Mouse (Mus musculus) hindbrain, embryonic 12.5 days (tissue): Measurements from ENCODE around the gene Csk. TPM values are rescaled to one million over a fixed set of nuclear protein-coding genes. Genes with fewer than 3 reads are reported as not detected.

ENCODE experiments used
- ATAC-seq: fragments of 200-750 bp; cut with Nextera tagmentation; 2 replicates; pipeline ENCODE4 v1.8.0; 2017; ENCODE audit warnings: moderate TSS enrichment; ENCODE audit not compliant: low FRiP score
- H3K27ac ChIP-seq: fragments of 300-500 bp; sonication (generic); 2 replicates; pipeline ENCODE4 v1.5.1; 2016; ENCODE audit warnings: mild to moderate bottlenecking
- H3K27me3 ChIP-seq: fragments of 300-500 bp; sonication (generic); 2 replicates; pipeline ENCODE4 v1.6.1; 2016; ENCODE audit warnings: mild to moderate bottlenecking
- H3K36me3 ChIP-seq: fragments of 300-500 bp; sonication (generic); 2 replicates; pipeline ENCODE4 v1.6.1; 2016; ENCODE audit warnings: mild to moderate bottlenecking
- H3K4me1 ChIP-seq: fragments of 300-500 bp; sonication (generic); 2 replicates; pipeline ENCODE4 v1.6.1; 2016
- H3K4me2 ChIP-seq: fragments of 300-500 bp; sonication (generic); replicated peaks from 2 replicates; pipeline ENCODE4 v1.6.1; 2016; ENCODE audit warnings: mild to moderate bottlenecking
- H3K4me3 ChIP-seq: fragments of 300-500 bp; sonication (generic); 2 replicates; pipeline ENCODE4 v1.5.1; 2016; ENCODE audit warnings: mild to moderate bottlenecking
- H3K9ac ChIP-seq: fragments of 300-500 bp; sonication (generic); 2 replicates; pipeline ENCODE4 v1.6.1; 2016; ENCODE audit warnings: mild to moderate bottlenecking, moderate library complexity
- H3K9me3 ChIP-seq: fragments of 300-500 bp; sonication (generic); replicated peaks from 2 replicates; pipeline ENCODE4 v1.6.1; 2016; ENCODE audit warnings: mild to moderate bottlenecking
- WGBS: fragments of 180-500 bp; shearing (Covaris S2); methylation state at CpG from one replicate; pipeline ENCODE4 v1.1.7; 2016; 5-methylcytosine and 5-hydroxymethylcytosine counted together
- polyA plus RNA-seq: library from polyadenylated mRNA; unstranded; fragments of >200 nt; fragmentation: Nextera tagmentation; extraction: Ambion mirVana; gene quantifications from 2 replicates; pipeline ENCODE4 v1.2.1, GENCODE M21; 2016

Csk gene
- polyA plus RNA-seq, 1 experiment from 2014 or later, result 41.6 TPM

GRCm38 (mm10) chr9:57671037-57671436, 17.6 kb upstream of the Csk start:
- Histone ChIP-seq H3K4me1 (no peaks in the 10 kb centered on the region), H3K36me3 (no peaks in the 10 kb centered on the region), H3K4me3 (no peak overlapping the region), H3K27ac (no peak overlapping the region), H3K27me3 (no peaks in the 10 kb centered on the region), H3K9ac (no peak overlapping the region), H3K4me2 (no peak overlapping the region), H3K9me3 (no peaks in the 10 kb centered on the region)
- no peak for ATAC-seq
- 93% methylated on average over 4 of the region's 4 CpGs for WGBS

GRCm38 (mm10) chr9:57669566-57669965, 16.1 kb upstream of the Csk start:
- Histone ChIP-seq H3K4me1 (no peaks in the 10 kb centered on the region), H3K4me2 (no peak overlapping the region), H3K36me3 (no peaks in the 10 kb centered on the region), H3K27me3 (no peaks in the 10 kb centered on the region), H3K4me3 (no peak overlapping the region), H3K9ac (no peak overlapping the region), H3K27ac (no peak overlapping the region), H3K9me3 (no peaks in the 10 kb centered on the region)
- WGBS, result 77% methylated on average over 3 of the region's 3 CpGs
- no peak for ATAC-seq

- Histone ChIP-seq H3K4me1 (no peaks in the 10 kb centered on the region), H3K27me3 (no peaks in the 10 kb centered on the region), H3K4me3 (no peak overlapping the region), H3K27ac (no peak overlapping the region), H3K4me2 (no peak overlapping the region), H3K36me3 (no peaks in the 10 kb centered on the region), H3K9ac (no peak overlapping the region), H3K9me3 (no peaks in the 10 kb centered on the region)
- ATAC-seq, result no peak
- 50% methylated on average over 1 of the region's 1 CpGs for whole genome bisulfite sequencing
Measured at GRCm38 (mm10) chr9:57668277-57668676, 14.8 kb upstream of the Csk start.

GRCm38 (mm10) chr9:57667817-57668216, 14.4 kb upstream of the Csk start:
- Histone ChIP-seq H3K4me1 (no peaks in the 10 kb centered on the region), H3K27ac (no peak overlapping the region), H3K4me2 (no peak overlapping the region), H3K36me3 (no peaks in the 10 kb centered on the region), H3K27me3 (no peaks in the 10 kb centered on the region), H3K9ac (no peak overlapping the region), H3K9me3 (no peaks in the 10 kb centered on the region), H3K4me3 (no peak overlapping the region)
- 49% methylated on average over 11 of the region's 11 CpGs for WGBS
- ATAC-seq, result no peak

GRCm38 (mm10) chr9:57667136-57667535, 13.7 kb upstream of the Csk start:
- H3K36me3 ChIP-seq, result no peaks in the 10 kb centered on the region
- H3K9ac ChIP-seq, result no peak overlapping the region
- ATAC-seq, result no peak
- no peak overlapping the region for H3K27ac ChIP-seq
- WGBS, result 87% methylated on average over 3 of the region's 3 CpGs
- H3K9me3 ChIP-seq, result no peaks in the 10 kb centered on the region
- H3K4me2 ChIP-seq, result no peak overlapping the region
- H3K4me1 ChIP-seq, result no peaks in the 10 kb centered on the region
- H3K4me3 ChIP-seq, result no peak overlapping the region
- H3K27me3 ChIP-seq, result no peaks in the 10 kb centered on the region

- Histone ChIP-seq H3K9me3 (no peaks in the 10 kb centered on the region), H3K4me2 (no peak overlapping the region), H3K27ac (no peak overlapping the region), H3K9ac (no peak overlapping the region), H3K27me3 (no peaks in the 10 kb centered on the region), H3K36me3 (no peaks in the 10 kb centered on the region), H3K4me3 (no peak overlapping the region), H3K4me1 (no peaks in the 10 kb centered on the region)
- no peak for ATAC-seq
- WGBS, result 87% methylated on average over 8 of the region's 8 CpGs
Measured at GRCm38 (mm10) chr9:57666536-57666935, 13.1 kb upstream of the Csk start.

GRCm38 (mm10) chr9:57664616-57665015, 11.2 kb upstream of the Csk start:
- no peak overlapping the region for H3K4me2 ChIP-seq
- ATAC-seq, result no peak

GRCm38 (mm10) chr9:57661552-57661951, 8.1 kb upstream of the Csk start:
- H3K4me3 ChIP-seq, result no peak overlapping the region
- no peaks in the 10 kb centered on the region for H3K4me1 ChIP-seq
- no peak for ATAC-seq
- H3K4me2 ChIP-seq, result no peak overlapping the region
- H3K9ac ChIP-seq, result no peak overlapping the region
- H3K36me3 ChIP-seq, result no peaks in the 10 kb centered on the region
- WGBS, result 82% methylated on average over 3 of the region's 3 CpGs
- H3K27me3 ChIP-seq, result no peaks in the 10 kb centered on the region
- no peaks in the 10 kb centered on the region for H3K9me3 ChIP-seq
- no peak overlapping the region for H3K27ac ChIP-seq

More at GRCm38 (mm10) chr9:57664616-57665015, 11.2 kb upstream of the Csk start:
- Histone ChIP-seq H3K9ac (no peak overlapping the region), H3K4me1 (no peaks in the 10 kb centered on the region), H3K27ac (no peak overlapping the region), H3K27me3 (no peaks in the 10 kb centered on the region), H3K9me3 (no peaks in the 10 kb centered on the region), H3K4me3 (no peak overlapping the region), H3K36me3 (no peaks in the 10 kb centered on the region)
- 87% methylated on average over 6 of the region's 7 CpGs for WGBS

- ATAC-seq, result no peak
- Histone ChIP-seq H3K27me3 (no peaks in the 10 kb centered on the region), H3K4me2 (no peak overlapping the region), H3K4me1 (peaks cover 3% of the 10 kb centered on the region; the same call in 1 of the 2 replicates), H3K9ac (no peak overlapping the region), H3K36me3 (no peaks in the 10 kb centered on the region), H3K27ac (no peak overlapping the region), H3K9me3 (no peaks in the 10 kb centered on the region), H3K4me3 (no peak overlapping the region)
- 77% methylated on average over 6 of the region's 6 CpGs for WGBS
Measured at GRCm38 (mm10) chr9:57660501-57660900, 7.1 kb upstream of the Csk start.

GRCm38 (mm10) chr9:57659774-57660173, 6.3 kb upstream of the Csk start:
- H3K27ac ChIP-seq, result no peak overlapping the region
- no peak for ATAC-seq

GRCm38 (mm10) chr9:57658970-57659369, 5.5 kb upstream of the Csk start:
- no peak overlapping the region for H3K27ac ChIP-seq
- H3K36me3 ChIP-seq, result no peaks in the 10 kb centered on the region
- no peak overlapping the region for H3K9ac ChIP-seq
- peaks cover 3% of the 10 kb centered on the region; the same call in 1 of the 2 replicates for H3K4me1 ChIP-seq
- ATAC-seq, result no peak
- no peak overlapping the region for H3K4me2 ChIP-seq
- H3K9me3 ChIP-seq, result no peaks in the 10 kb centered on the region
- peaks cover 4% of the 10 kb centered on the region; the same call in 1 of the 2 replicates for H3K27me3 ChIP-seq
- H3K4me3 ChIP-seq, result no peak overlapping the region
- WGBS, result 85% methylated on average over 4 of the region's 4 CpGs

More at GRCm38 (mm10) chr9:57659774-57660173, 6.3 kb upstream of the Csk start:
- WGBS, result 16% methylated on average over 4 of the region's 4 CpGs
- Histone ChIP-seq H3K9ac (no peak overlapping the region), H3K27me3 (no peaks in the 10 kb centered on the region), H3K4me2 (no peak overlapping the region), H3K4me1 (peaks cover 3% of the 10 kb centered on the region; the same call in 1 of the 2 replicates), H3K4me3 (no peak overlapping the region), H3K9me3 (no peaks in the 10 kb centered on the region), H3K36me3 (no peaks in the 10 kb centered on the region)

GRCm38 (mm10) chr9:57657843-57658242, 4.4 kb upstream of the Csk start:
- H3K4me3 ChIP-seq, result no peak overlapping the region
- no peak for ATAC-seq

GRCm38 (mm10) chr9:57656631-57657350, 3.4 kb upstream of the Csk start:
- no peak overlapping the region for H3K9ac ChIP-seq
- peaks cover 10% of the 10 kb centered on the region for H3K4me1 ChIP-seq
- H3K4me2 ChIP-seq, result no peak overlapping the region
- H3K27me3 ChIP-seq, result peaks cover 9% of the 10 kb centered on the region; the same call in 1 of the 2 replicates
- H3K36me3 ChIP-seq, result no peaks in the 10 kb centered on the region
- no peak overlapping the region for H3K27ac ChIP-seq
- H3K9me3 ChIP-seq, result no peaks in the 10 kb centered on the region
- 88% methylated on average over 19 of the region's 19 CpGs for WGBS
- no peak for ATAC-seq
- no peak overlapping the region for H3K4me3 ChIP-seq

More at GRCm38 (mm10) chr9:57657843-57658242, 4.4 kb upstream of the Csk start:
- Histone ChIP-seq H3K27me3 (peaks cover 9% of the 10 kb centered on the region; the same call in 1 of the 2 replicates), H3K4me1 (peaks cover 6% of the 10 kb centered on the region), H3K4me2 (no peak overlapping the region), H3K36me3 (no peaks in the 10 kb centered on the region), H3K27ac (no peak overlapping the region), H3K9ac (no peak overlapping the region), H3K9me3 (no peaks in the 10 kb centered on the region)
- 60% methylated on average over 4 of the region's 4 CpGs for WGBS
